Mouse (Mus musculus): ENCODE measurements around the gene Rnf13.

DNA sequence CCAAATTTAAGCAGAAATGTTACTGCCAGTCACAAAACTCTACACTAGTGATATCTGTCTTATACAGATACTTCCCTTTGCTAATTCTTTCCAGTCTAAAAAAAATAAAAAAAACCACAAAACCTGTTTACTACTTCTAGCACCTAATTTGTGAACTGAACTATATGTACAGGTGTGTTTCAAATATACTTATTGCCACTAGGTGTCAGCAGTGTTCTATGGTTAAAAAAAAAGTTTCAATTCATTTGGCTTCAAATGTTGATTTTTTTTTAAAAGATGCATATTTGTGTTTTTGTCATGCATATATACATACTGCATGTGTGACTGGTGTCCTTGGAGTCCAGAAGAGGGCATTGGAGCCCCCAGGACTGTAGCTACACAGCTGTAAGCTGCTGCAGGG lies 107.9 kb downstream of the Rnf13 start:
- TF ChIP-seq MAFK (IDR thresholded peaks at IDR 0.05; ENCODE audit: insufficient read depth, low read depth, low read length) (no peak), CHD2 (IDR thresholded peaks at IDR 0.05; ENCODE audit: low read depth, low read length) (no peak), ZC3H11A (IDR thresholded peaks at IDR 0.05; ENCODE audit: borderline replicate concordance, low read depth, low read length) (no peak)

All from ES-E14 (cell line).